In genomic region chr11:107411576-107411975, GRCm38 (mm10) we compare ENCODE assay signal across 17 mouse cellular contexts. TPM values are rescaled to one million over a fixed set of nuclear protein-coding genes. Genes with fewer than 3 reads are reported as not detected.
A peak's percentile ranks its signal among the peaks of the same experiment; 100 is the strongest.
DNase-seq lines count a peak whose midpoint lies in the region; ATAC-seq and TF ChIP-seq lines count a peak whose summit lies in the region.
"Had no signal": no experiment of that assay in that cellular context is flagged by ENCODE, and none has a peak within 500 bp of the region (broad histone marks: within the 10 kb centered on the region; RNA-seq: fewer than 3 reads in every experiment).

No protein-coding gene starts in this region.

- no peak for TF ChIP-seq POLR2A in cerebellum, adult 2 months (IDR thresholded peaks at IDR 0.05; ENCODE audit: borderline replicate concordance, insufficient read depth, low read length)

- no peak for TF ChIP-seq CTCF in midbrain, postnatal 0 days (IDR thresholded peaks at IDR 0.05)
- no peak for TF ChIP-seq CTCF in gastrocnemius, adult 2 months (IDR thresholded peaks at IDR 0.05)
- TF ChIP-seq CTCF in cerebellum, adult 2 months (IDR thresholded peaks at IDR 0.05; ENCODE audit: borderline replicate concordance, insufficient read depth, low read depth, low read length), result no peak

- 0 out of 2 replicates have a peak overlapping the region, but pooled peaks have one; percentile 6 for H3K27ac ChIP-seq in forebrain, embryonic 12.5 days
- H3K27ac ChIP-seq in forebrain, embryonic 14.5 days (ENCODE audit: low read depth, low read length), result no peak overlapping the region
- H3K27ac ChIP-seq in midbrain, embryonic 10.5 days (replicated peaks), result peak overlapping the region; percentile 88
- no peak overlapping the region for H3K27ac ChIP-seq in midbrain, postnatal 0 days (ENCODE audit: low read depth, low read length)
- H3K27ac ChIP-seq in liver, embryonic 15.5 days (replicated peaks), result peak overlapping the region; percentile 74
- H3K27ac ChIP-seq in gastrocnemius, adult 2 months, result no peak overlapping the region
- H3K27ac ChIP-seq in cerebellum, adult 2 months (ENCODE audit: insufficient read depth, low read length), result no peak overlapping the region
- H3K27ac ChIP-seq: embryonic facial prominence, embryonic 12.5 days; intestine, embryonic 15.5 days had no signal

- H3K36me3 ChIP-seq in forebrain, embryonic 12.5 days (replicated peaks), result no peaks in the 10 kb centered on the region
- H3K36me3 ChIP-seq in forebrain, embryonic 14.5 days (ENCODE audit: control insufficient read depth, insufficient read depth, low read length), result no peaks in the 10 kb centered on the region
- H3K36me3 ChIP-seq in midbrain, embryonic 10.5 days, result no peaks in the 10 kb centered on the region
- no peaks in the 10 kb centered on the region for H3K36me3 ChIP-seq in midbrain, postnatal 0 days (ENCODE audit: insufficient read depth, low read length)
- no peaks in the 10 kb centered on the region for H3K36me3 ChIP-seq in liver, embryonic 15.5 days (replicated peaks)
- H3K36me3 ChIP-seq: embryonic facial prominence, embryonic 12.5 days; intestine, embryonic 15.5 days had no signal

- no peak overlapping the region for H3K4me2 ChIP-seq in forebrain, embryonic 12.5 days
- H3K4me2 ChIP-seq in forebrain, embryonic 14.5 days (ENCODE audit: low read length), result no peak overlapping the region
- H3K4me2 ChIP-seq in midbrain, postnatal 0 days (ENCODE audit: low read depth, low read length, poor library complexity, severe bottlenecking), result no peak overlapping the region
- H3K4me2 ChIP-seq in liver, embryonic 15.5 days, result 0 out of 2 replicates have a peak overlapping the region, but pooled peaks have one; percentile 68
- H3K4me2 ChIP-seq: embryonic facial prominence, embryonic 12.5 days; intestine, embryonic 15.5 days had no signal

- no peaks in the 10 kb centered on the region for H3K9me3 ChIP-seq in forebrain, embryonic 12.5 days
- H3K9me3 ChIP-seq in forebrain, embryonic 14.5 days (replicated peaks; ENCODE audit: control insufficient read depth, low read length), result no peaks in the 10 kb centered on the region
- no peaks in the 10 kb centered on the region for H3K9me3 ChIP-seq in midbrain, embryonic 10.5 days (replicated peaks)
- no peaks in the 10 kb centered on the region for H3K9me3 ChIP-seq in midbrain, postnatal 0 days (ENCODE audit: low read length)
- H3K9me3 ChIP-seq in liver, embryonic 15.5 days (replicated peaks), result no peaks in the 10 kb centered on the region
- H3K9me3 ChIP-seq: embryonic facial prominence, embryonic 12.5 days; intestine, embryonic 15.5 days had no signal

- WGBS in forebrain, embryonic 12.5 days, result 67% methylated on average over 9 of the region's 9 CpGs
- 58% methylated on average over 9 of the region's 9 CpGs for WGBS in forebrain, embryonic 14.5 days
- WGBS in midbrain, embryonic 10.5 days, result 88% methylated on average over 9 of the region's 9 CpGs
- WGBS in midbrain, postnatal 0 days, result 72% methylated on average over 9 of the region's 9 CpGs
- 51% methylated on average over 9 of the region's 9 CpGs for WGBS in liver, embryonic 15.5 days (ENCODE audit: insufficient replicate concordance)
- WGBS in cerebellum, adult 2 months, result 92% methylated on average over 9 of the region's 9 CpGs

- no peak overlapping the region for H3K4me3 ChIP-seq in forebrain, embryonic 12.5 days (replicated peaks)
- H3K4me3 ChIP-seq in forebrain, embryonic 14.5 days (ENCODE audit: low read depth, low read length), result no peak overlapping the region
- no peak overlapping the region for H3K4me3 ChIP-seq in midbrain, embryonic 10.5 days
- H3K4me3 ChIP-seq in midbrain, postnatal 0 days (ENCODE audit: low read depth, low read length), result no peak overlapping the region
- H3K4me3 ChIP-seq in liver, embryonic 15.5 days (replicated peaks), result no peak overlapping the region
- no peak overlapping the region for H3K4me3 ChIP-seq in gastrocnemius, adult 2 months
- no peak overlapping the region for H3K4me3 ChIP-seq in cerebellum, adult 2 months (replicated peaks; ENCODE audit: insufficient read depth, low read depth, low read length)
- H3K4me3 ChIP-seq: embryonic facial prominence, embryonic 12.5 days; intestine, embryonic 15.5 days had no signal

- H3K27me3 ChIP-seq in forebrain, embryonic 12.5 days, result no peaks in the 10 kb centered on the region
- H3K27me3 ChIP-seq in forebrain, embryonic 14.5 days (replicated peaks; ENCODE audit: control insufficient read depth, insufficient read depth, low read length), result no peaks in the 10 kb centered on the region
- no peaks in the 10 kb centered on the region for H3K27me3 ChIP-seq in midbrain, embryonic 10.5 days (ENCODE audit: low read depth, poor library complexity, severe bottlenecking)
- H3K27me3 ChIP-seq in midbrain, postnatal 0 days (ENCODE audit: insufficient read depth, low read length), result no peaks in the 10 kb centered on the region
- H3K27me3 ChIP-seq in liver, embryonic 15.5 days, result no peaks in the 10 kb centered on the region
- no peaks in the 10 kb centered on the region for H3K27me3 ChIP-seq in cerebellum, adult 2 months (ENCODE audit: control insufficient read depth, insufficient read depth, low read length)
- H3K27me3 ChIP-seq: embryonic facial prominence, embryonic 12.5 days; intestine, embryonic 15.5 days had no signal

- no peak for DNase-seq in forebrain, embryonic 14.5 days (ENCODE audit: low spot score)
- no peak for DNase-seq in midbrain, embryonic 10.5 days (ENCODE audit: low spot score)
- DNase-seq in midbrain, postnatal 0 days (ENCODE audit: low spot score), result no peak
- DNase-seq in gastrocnemius, adult 2 months, result no peak
- no peak for DNase-seq in cerebellum, adult 2 months
- DNase-seq: adrenal gland, postnatal 36 days; cerebellum, adult 8-10 months; gastrocnemius, postnatal 10 days; heart, adult 18-20 months; left cerebral cortex, postnatal 4 days; lung, postnatal 10 days; thymus, postnatal 14 days had no signal

- intact Hi-C loops in gastrocnemius, adult 2 months (cut with DNase I), result no loop called here

- no peak for ATAC-seq in forebrain, embryonic 12.5 days (ENCODE audit: low FRiP score)
- no peak for ATAC-seq in forebrain, embryonic 14.5 days
- ATAC-seq in midbrain, postnatal 0 days (ENCODE audit: low FRiP score), result no peak
- ATAC-seq in liver, embryonic 15.5 days (ENCODE audit: insufficient read depth), result no peak
- no peak for ATAC-seq in monocyte, adult 5-6 weeks (replicated peaks; ENCODE audit: insufficient number of reproducible peaks, low FRiP score, low TSS enrichment, poor library complexity, severe bottlenecking)
- ATAC-seq: intestine, embryonic 15.5 days had no signal

- H3K4me1 ChIP-seq in forebrain, embryonic 12.5 days, result peaks cover 45% of the 10 kb centered on the region
- peaks cover 40% of the 10 kb centered on the region for H3K4me1 ChIP-seq in forebrain, embryonic 14.5 days (ENCODE audit: control insufficient read depth, insufficient read depth, low read length)
- H3K4me1 ChIP-seq in midbrain, embryonic 10.5 days, result peaks cover 61% of the 10 kb centered on the region
- peaks cover 7% of the 10 kb centered on the region; the same call in 1 of the 2 replicates for H3K4me1 ChIP-seq in midbrain, postnatal 0 days (ENCODE audit: insufficient read depth, low read length)
- peaks cover 99% of the 10 kb centered on the region for H3K4me1 ChIP-seq in liver, embryonic 15.5 days (replicated peaks)
- H3K4me1 ChIP-seq in cerebellum, adult 2 months (ENCODE audit: control insufficient read depth, insufficient read depth, low read length), result no peaks in the 10 kb centered on the region; the same call in none of the 2 replicates

- H3K9ac ChIP-seq in forebrain, embryonic 12.5 days, result no peak overlapping the region
- no peak overlapping the region for H3K9ac ChIP-seq in forebrain, embryonic 14.5 days (ENCODE audit: low read length)
- no peak overlapping the region for H3K9ac ChIP-seq in midbrain, postnatal 0 days (replicated peaks; ENCODE audit: low read length, poor library complexity, severe bottlenecking)
- no peak overlapping the region for H3K9ac ChIP-seq in liver, embryonic 15.5 days
- H3K9ac ChIP-seq: embryonic facial prominence, embryonic 12.5 days; intestine, embryonic 15.5 days had no signal

RNA-seq across cellular contexts. Expression of gene Pitpnc1, which starts 58.9 kb away (rescaled TPM):
- polyA plus RNA-seq in forebrain, embryonic 12.5 days (2016; fragmentation: Nextera tagmentation; extraction: Ambion mirVana), result 34.7 and 38.2 TPM in 2 replicates
- polyA plus RNA-seq in forebrain, embryonic 14.5 days (2014; fragmentation: Nextera tagmentation; extraction: Ambion mirVana), result 31.4 and 38.9 TPM in 2 replicates
- polyA plus RNA-seq in midbrain, embryonic 10.5 days (2016; fragmentation: Nextera tagmentation; extraction: Ambion mirVana), result 20.4 and 26.1 TPM in 2 replicates
- total RNA-seq in midbrain, postnatal 0 days (2014; rRNA removed), result 54.8 and 56.5 TPM in 2 replicates
- polyA plus RNA-seq in midbrain, postnatal 0 days (2015; fragmentation: Nextera tagmentation; extraction: Ambion mirVana), result 50.5 and 54.0 TPM in 2 replicates
- 7.0 and 7.3 TPM in 2 replicates for polyA plus RNA-seq in liver, embryonic 15.5 days (2015; fragmentation: Nextera tagmentation; extraction: Ambion mirVana)
- 100 to 1,000 TPM in 1 of 2 experiments, 10 to 100 TPM in 1; 59.4 to 114 TPM for total RNA-seq in gastrocnemius, adult 2 months (2021)
- 18.5 to 57.1 TPM (median 24.2 TPM) in 3 replicates for total RNA-seq in monocyte, adult 5-6 weeks (2017)
- 26.7 and 30.0 TPM in 2 replicates for polyA plus RNA-seq in cerebellum, adult 2 months (2012; rRNA removed)

Comparison
In these comparisons a context has a peak if more than half of its experiments do, and no peak if none do; other contexts are left out.
1. H3K27ac ChIP-seq: peak in forebrain, embryonic 12.5 days (single experiment), midbrain, embryonic 10.5 days (single experiment) and liver, embryonic 15.5 days (single experiment); none in forebrain, embryonic 14.5 days (single experiment), midbrain, postnatal 0 days (single experiment), gastrocnemius, adult 2 months (single experiment) and cerebellum, adult 2 months (single experiment).